Mouse (Mus musculus) heart, embryonic 16.5 days (tissue): ENCODE data around the gene Tbx21. TPM values are rescaled to one million over a fixed set of nuclear protein-coding genes. Genes with fewer than 3 reads are reported as not detected.

Experiments
- microRNA-seq: library from miRNA; unstranded; fragments of <30 nt; microRNA quantifications from one replicate; pipeline ENCODE4, GENCODE M21; 2017
- polyA plus RNA-seq: library from polyadenylated mRNA; unstranded; fragments of >200 nt; fragmentation: Nextera tagmentation; extraction: Ambion mirVana; gene quantifications from 2 replicates; pipeline ENCODE4 v1.2.1, GENCODE M21; 2015

Tbx21 gene
- polyA plus RNA-seq, 1 experiment from 2014 or later = 0.46 TPM

Small RNA genes within 50 kb of the gene (microRNA-seq; reads per million reads assigned to microRNA genes)
- gene Mir7235 (not detected), gene Mir8103 (1.6 reads per million)

Other genes with a start within 250 kb of the Tbx21 start
- gene Cdk5rap3, start 198.8 kb downstream of the Tbx21 start, polyA plus RNA-seq = 48.7 and 60.5 TPM in 2 replicates
- 1.0 and 5.6 TPM in 2 replicates for gene Prr15l, start 187.2 kb downstream of the Tbx21 start, polyA plus RNA-seq
- gene Pnpo, start 171.3 kb downstream of the Tbx21 start, polyA plus RNA-seq = 45.8 and 48.9 TPM in 2 replicates
- gene Sp2, start 132.4 kb downstream of the Tbx21 start, polyA plus RNA-seq = 15.2 and 15.7 TPM in 2 replicates
- 0.21 TPM in 1 of 2 replicates, not detected in the other for gene Sp6, start 101.9 kb downstream of the Tbx21 start, polyA plus RNA-seq
- 19.1 and 20.4 TPM in 2 replicates for gene Scrn2, start 85.4 kb downstream of the Tbx21 start, polyA plus RNA-seq
- gene Lrrc46, start 73.9 kb downstream of the Tbx21 start, polyA plus RNA-seq = 1.1 and 2.0 TPM in 2 replicates
- 66.9 and 67.5 TPM in 2 replicates for gene Mrpl10, start 73.8 kb downstream of the Tbx21 start, polyA plus RNA-seq
- 5.5 and 5.6 TPM in 2 replicates for gene Osbpl7, start 64.7 kb downstream of the Tbx21 start, polyA plus RNA-seq
- 3.8 and 4.3 TPM in 2 replicates for gene Tbkbp1, start 36.2 kb upstream of the Tbx21 start, polyA plus RNA-seq
- gene Kpnb1, start 72.5 kb upstream of the Tbx21 start, polyA plus RNA-seq = 30.1 and 31.3 TPM in 2 replicates
- gene Npepps, start 165.3 kb upstream of the Tbx21 start, polyA plus RNA-seq = 87.4 and 92.9 TPM in 2 replicates
- gene Mrpl45, start 200.4 kb upstream of the Tbx21 start, polyA plus RNA-seq = 58.1 and 59.8 TPM in 2 replicates
- 0.09 and 0.12 TPM in 2 replicates for gene Gpr179, start 236.7 kb upstream of the Tbx21 start, polyA plus RNA-seq
- gene Socs7, start 247.2 kb upstream of the Tbx21 start, polyA plus RNA-seq = 3.1 and 3.2 TPM in 2 replicates